Mouse (Mus musculus): Measurements from ENCODE around the gene Tox2.

Tox2 gene

DNA sequence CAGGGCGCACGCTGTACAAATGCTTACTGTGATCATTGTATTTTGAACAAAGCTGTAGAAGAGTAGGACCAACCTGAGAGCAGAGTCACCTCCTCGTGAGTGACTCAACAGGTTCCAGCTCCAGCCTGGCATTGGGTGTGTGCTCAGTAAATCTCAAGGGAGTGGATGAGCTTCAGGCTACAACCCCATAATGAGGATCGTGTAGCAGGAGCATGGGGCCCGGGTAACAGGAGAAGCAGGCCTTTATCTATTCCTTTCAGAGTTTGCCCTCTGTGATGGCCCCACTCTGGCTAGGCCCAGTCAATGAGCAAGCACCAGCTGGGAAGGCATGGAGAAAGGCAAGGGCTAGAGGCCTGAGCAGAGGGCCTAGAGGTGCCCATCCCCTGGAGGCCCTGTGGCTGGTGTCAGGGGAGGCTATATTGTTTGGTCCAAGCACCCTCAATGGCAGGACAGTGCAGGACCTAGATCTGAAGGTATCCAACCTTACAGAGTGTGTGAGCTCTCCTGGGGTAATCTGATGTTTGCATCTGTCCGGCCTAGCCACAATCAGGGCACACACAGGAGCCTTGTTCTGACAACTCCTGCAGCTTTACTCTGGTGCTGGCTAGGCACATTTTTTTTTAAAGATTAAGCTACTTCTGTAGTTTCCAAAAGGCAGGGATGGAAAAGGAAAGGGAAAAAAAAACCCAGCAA is 58.6 kb downstream of the Tox2 start:
- no peak for DNase-seq

DNA sequence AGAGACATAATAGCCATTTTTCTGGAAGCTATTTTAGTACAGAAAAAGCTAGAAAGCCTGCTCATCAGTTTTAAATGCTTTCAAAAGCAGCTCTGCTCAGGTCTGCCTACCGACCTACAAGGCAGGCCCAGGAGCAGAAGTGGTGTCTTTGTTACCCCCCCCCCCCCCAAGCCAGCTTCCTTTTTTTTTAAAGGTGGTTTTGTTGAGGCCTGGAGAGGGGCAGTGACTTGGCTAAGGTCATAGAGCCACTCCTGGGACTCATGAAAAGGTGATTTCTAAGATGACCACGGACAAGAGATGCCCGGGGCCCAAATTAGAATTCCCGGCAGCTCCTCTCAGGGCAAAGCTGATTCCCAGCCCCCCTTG is 59.1 kb downstream of the Tox2 start:
- no peak for DNase-seq

DNA sequence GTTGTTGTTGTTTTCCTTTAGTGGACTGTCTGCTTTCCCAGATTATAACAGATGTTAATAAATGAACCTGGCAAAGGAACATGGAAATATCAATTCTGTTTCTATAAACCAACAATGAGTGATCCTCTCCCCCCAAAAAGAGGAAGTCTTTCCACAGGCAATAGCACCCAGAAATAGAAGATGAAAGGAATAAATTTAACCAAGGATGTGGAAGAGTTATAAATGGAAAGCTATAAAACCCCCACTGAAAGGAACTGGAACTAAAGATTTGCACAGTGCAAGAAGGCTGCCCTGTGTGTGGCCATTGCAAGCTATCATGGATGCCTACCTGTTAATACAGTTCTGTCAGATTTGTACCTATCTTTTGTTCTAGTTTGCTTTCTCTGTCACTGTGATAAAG is 64.2 kb downstream of the Tox2 start:
- no peak for DNase-seq

DNA sequence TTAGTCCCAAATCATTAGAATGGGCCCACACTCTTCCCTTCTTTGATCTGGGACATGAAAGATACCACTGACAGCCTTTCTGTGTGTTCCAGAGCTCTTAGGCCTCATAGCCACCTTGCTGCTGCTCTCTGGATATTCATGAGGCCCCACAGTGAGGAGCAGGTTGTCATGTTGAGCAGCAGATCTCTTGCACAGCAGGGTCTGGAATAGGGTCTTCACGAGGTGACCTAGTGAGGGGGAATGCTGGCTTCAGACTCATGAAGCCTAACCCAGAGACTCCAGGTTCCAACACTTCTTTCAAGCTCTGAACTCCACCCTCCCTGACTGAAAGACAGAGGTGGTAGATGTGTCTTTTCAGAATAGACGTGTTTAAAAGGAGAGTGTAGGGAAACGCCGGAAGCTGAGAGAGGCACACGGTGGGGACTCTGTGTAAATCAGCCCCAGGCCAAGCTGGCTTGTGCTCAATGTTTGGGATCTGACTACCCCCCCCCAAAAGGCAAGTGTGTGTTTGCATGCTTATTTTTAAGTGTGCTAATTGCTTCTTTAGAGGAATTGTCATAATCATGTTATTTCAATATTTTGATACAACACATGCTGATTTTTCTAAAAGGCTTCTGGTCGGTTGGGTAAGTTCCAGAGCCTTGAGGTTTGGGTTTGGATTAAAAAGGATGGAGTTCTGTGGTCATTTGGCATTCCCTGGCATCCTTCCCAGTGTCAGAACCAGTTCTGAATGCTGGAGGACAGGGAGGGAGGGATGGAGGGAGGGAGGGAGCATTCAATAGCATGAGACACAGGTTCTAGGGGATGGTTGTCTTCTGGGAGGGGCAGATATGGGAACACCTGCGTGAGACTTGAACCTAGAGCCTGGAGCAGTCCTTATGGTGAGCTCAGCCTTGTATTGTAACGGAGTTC is 68.9 kb downstream of the Tox2 start:
- DNase-seq, result peak; percentile 64 to 68

DNA sequence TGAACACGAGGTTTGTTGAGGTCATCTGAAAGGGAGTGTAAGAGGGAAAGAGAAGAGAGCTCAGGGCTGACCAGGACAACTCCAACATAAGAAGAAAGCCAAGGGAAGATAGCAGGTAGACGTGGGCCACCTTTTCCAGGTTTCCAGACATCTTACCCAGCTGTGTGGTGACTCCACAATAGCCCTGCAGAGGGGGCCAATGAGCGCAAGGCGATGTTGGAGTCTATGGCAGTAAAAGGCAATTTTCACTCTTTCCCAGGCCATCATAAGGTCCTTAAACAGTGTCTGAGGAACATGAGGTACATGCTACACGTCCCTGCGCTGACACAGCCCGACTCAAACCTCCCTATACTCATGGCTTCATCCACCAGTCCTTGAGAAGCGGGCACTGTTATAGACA is 70.9 kb downstream of the Tox2 start:
- peak in 1 of 2 experiments; percentile 24 for DNase-seq

DNA sequence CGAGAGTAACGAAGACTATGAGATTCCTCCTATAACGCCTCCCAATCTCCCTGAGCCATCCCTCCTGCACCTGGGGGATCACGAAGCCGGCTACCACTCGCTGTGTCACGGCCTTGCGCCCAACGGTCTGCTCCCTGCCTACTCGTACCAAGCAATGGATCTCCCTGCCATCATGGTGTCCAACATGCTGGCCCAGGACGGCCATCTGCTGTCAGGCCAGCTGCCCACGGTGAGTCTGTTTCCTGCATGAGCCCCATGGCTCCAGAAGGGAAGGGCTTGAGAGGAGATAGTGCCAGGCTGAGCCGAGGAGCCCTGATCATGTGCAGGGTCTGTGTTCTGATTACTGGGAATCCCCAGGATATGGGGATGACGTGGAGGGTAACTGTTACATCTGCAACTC is 73.1 kb downstream of the Tox2 start:
- DNase-seq, result peak; percentile 55 to 74

DNA sequence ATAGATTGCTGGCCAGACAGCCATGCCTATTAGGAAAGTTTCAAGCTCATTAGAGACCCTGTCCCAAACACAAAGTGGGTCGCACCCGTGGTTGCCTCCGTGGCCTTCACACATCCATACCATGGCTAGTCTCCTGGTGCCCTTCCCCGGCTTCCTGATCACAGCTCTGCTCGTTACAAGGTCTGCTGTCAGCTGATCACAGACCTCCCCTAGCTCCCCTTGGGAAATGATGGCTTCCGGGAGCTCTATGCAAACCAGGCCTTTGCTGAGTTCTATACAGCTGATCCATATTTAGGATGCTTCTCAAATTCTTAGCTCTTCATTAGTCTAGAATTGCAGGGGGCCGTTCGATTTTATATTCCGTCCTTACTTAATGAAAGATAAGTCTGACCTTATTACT is 75.1 kb downstream of the Tox2 start:
- DNase-seq, result no peak

DNA sequence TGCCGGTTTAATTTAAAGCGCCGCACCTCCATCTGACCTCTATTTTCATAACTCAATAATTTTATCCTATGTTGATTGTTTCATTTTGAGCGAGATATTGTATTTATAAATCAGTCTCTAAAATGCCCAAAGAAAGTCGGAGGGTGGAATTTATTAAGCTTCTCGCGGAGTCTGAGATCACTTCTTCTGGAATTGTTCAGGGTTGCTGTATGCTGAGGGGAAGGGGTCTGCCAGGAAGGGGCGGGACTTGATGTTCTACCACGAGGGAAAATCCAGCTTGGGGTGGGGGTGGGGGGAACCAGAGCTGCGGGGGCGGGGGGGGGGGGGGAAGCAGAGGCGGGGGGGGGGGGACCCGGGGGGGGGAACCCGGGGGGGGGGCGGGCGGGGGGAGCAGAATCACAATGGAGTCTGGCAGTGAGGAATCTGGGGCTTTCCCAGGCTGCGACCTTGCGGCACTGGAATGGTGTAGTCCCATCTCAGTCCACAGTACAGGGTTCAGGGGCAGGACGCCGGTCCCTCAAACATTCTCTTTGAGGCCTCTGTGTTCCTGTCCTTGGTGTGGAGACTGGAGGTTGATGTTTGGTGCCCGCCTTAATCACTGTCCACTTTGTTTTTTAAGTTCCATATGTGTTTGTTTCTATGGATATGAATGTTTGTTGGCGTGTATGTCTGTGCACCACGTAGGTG is 77.9 kb downstream of the Tox2 start:
- DNase-seq, result no peak

DNA sequence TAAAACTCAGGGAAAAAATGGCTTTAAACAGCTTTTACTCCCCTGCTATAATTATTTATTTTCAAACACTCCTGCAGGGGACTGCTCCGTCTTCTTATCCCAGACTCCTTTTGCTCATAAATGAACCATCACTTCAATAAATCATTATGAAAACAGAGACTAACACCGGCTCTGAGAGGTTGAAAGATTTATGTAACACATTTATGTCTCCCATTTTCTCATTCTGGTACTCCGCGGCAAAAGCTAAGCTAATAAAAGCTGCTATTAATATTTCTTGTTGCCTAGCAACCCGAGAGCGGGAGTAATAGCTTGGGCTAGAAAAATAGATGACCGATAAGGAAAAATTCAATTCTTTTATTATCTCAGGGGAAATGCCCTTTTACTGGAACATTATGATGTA is 81.9 kb downstream of the Tox2 start:
- DNase-seq, result no peak

DNA sequence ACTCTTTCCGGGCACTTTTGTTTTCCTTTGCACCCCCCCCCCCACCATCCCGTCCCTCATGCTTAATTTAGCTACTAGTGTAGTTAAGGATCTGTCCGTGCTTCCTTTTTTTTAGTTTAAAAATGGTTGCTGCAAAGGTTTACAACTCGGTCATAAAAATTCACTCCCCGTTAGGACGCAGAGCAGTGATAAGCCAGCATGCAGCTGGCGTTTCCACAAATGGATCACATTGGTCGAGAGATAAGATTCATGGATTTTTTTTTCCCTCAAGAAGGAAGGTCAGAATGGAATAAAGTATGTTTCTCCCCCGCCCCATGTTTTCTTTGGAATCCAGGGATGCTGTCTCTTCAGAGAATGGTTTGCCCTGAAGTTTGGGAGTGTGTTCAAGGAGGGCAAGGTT is 82.4 kb downstream of the Tox2 start:
- no peak for DNase-seq

DNA sequence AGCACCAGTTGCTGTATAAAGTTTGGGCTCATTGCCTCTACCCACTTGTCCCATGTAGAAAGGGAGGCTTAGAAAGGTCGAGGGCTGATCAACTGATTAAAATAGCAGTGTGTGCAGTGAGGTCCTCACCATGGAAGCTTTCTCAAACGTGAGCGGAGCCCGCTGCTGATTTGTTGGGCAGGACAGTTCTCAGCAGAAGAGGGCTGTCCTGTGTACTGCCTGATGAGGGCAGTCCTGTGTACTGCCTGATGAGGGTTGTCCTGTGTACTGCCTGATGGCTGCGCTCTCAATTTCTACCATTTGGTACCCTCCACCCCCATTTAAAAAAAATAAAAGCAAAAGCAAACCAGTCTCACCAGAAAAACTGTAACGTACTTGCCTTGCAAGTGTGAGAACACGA is 82.8 kb downstream of the Tox2 start:
- no peak for DNase-seq

DNA sequence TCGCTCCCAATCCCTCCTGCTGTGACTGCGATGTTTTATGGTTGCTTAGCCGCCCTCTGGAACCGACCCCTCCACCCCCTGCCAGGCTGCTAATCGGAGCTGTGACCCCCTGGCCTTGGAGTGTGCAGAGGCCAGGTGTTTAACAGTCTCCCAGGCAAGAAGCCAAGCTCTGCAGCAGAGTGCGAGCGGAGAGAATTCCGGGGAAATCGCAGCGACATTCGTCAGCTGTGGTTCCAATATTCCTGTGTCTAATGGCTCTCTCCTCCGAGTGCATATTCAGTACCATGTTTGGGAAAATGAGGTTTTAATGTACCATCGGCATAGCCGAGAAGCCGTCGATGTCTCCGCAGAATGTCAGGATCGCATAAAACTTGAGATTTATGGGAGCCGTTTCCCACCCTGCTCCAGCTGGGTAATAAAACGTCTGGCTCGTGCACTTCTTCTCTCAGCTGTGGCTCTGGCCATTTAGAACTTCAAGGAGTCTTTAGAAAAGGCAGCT is 86.0 kb downstream of the Tox2 start:
- peak; percentile 43 to 49 for DNase-seq

DNA sequence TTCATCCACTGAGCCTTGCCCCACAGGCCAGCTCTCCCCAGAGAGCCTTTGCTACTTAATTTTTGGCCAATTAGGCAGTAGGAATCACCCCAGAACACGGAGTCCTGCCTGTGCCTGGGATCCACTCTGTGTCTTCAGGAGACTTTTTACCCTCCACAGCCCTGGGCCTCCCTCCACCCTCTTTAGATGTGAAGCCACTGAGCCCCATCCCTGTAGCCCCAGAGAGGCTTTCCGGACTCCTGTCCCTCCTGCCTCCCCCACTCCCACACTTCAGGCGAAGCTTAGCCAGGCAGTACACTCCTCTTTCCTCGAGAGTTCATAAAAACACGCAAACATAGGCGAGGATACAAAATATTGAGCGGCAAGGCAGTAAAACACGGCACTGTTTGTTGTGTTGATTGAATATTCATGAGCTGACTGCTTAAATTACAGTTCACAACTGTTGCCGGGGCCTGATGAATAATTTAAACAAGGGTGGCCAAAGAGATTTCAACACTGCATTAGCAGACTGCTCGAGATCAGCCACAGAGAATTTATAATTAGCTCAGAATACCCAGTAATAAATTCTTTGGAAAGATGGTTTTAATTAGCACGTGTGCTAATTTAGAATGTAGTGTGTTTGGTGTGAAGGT is 94.2 kb downstream of the Tox2 start:
- no peak for DNase-seq

DNA sequence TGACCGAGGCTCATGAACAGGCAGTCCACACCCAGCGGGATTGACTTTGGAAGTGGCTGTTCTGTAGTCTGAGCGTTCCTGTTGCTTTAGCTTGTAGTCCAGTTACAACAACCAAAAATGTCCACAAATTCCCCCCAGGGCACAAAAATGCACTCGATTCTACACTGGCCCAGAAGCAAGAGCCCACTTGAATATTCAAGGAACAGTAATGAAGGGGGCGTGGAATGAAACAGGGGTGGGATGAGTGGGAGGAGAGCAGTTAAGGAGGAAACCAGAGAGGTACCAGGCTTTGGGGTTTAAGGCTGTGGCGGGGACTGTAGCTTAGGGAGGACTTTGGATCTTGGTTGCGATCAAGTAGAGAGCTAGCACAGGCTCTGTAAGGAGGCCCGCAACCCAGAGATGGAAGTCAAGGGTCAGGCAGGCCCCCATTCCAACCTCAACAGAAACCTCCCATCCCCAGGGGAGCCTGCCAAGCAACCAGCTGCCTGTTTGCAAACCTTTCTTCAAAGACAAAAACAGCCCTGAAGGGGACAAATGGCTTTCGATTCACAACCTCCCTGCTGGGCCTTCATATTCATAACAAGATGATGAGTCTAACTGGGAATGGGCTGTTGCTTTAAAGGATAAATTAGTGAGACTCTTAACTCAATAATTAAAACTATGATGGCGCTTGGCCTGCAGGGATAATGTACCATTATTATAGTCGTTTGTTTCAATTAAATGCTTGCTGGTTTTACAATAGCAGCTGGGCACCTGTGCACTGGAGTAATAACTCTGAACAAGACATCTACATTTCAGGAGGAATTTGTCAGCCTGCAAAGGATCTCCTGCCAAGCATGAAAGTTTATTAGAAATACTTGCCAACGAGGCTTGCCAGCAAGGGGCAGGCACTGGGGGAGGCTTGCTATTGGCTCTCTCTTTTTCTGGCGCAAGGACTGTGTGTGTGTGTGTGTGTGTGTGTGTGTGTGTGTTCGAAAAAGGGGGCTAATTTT is 97.4 kb downstream of the Tox2 start:
- peak; percentile 59 to 65 for DNase-seq

DNA sequence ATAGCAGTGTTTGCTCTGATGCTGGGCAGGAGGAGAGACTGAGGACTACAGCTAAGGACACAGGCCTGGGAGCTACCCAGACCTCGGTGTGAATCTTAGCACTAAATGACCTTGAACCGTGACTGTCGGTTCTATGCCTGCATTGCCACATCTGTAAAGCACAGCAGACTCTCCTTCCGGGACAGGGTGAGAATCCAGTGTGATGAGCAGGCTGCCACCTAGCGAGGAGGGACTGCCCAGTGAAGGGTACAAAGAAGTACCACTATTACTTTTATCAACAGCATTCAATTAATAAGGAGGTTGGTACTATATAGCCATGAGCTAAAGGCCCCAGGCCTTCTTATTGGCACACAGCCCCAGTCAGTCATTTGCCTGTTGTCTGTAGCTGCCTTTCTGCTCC is 98.7 kb downstream of the Tox2 start:
- no peak for DNase-seq

DNA sequence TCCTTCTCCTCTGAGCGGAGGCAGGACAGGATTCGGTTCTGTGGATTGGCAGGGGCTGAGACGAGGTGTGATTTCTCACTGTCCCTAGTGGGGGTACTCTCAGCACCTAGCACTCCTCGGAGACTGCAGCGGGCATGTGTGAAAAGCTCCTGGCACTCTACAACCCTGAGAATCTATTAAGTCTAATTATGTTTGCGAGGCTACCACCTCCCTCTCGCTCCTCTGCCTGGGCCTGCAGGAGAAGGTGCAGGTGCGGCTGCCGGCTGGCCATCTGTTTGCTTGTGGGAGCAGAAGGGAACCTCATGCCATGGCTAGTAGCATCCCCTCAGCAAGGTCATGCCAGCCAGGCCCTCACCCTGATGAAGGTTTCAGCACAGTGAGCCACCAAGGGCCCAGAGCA is 100.1 kb downstream of the Tox2 start:
- DNase-seq, result peak; percentile 70 to 74

DNA sequence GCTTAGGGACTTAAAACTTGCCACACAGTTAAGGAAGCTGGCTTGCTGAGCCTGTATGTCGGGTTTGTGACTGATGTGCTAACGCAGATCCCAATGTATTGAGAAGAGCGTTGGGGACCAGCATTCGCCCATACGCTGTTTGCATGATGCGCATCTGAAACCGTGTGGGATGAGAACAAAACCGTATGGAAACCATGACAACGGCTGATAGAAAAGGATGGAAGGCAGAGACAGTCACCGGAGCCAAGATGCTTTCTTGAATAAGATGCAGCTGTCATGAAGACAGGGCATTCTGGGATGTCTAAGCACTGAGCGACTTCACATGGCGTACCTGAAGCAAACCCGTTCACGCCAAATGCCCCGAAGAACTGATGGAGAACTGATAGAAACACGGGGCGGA is 106.5 kb downstream of the Tox2 start:
- no peak for DNase-seq

DNA sequence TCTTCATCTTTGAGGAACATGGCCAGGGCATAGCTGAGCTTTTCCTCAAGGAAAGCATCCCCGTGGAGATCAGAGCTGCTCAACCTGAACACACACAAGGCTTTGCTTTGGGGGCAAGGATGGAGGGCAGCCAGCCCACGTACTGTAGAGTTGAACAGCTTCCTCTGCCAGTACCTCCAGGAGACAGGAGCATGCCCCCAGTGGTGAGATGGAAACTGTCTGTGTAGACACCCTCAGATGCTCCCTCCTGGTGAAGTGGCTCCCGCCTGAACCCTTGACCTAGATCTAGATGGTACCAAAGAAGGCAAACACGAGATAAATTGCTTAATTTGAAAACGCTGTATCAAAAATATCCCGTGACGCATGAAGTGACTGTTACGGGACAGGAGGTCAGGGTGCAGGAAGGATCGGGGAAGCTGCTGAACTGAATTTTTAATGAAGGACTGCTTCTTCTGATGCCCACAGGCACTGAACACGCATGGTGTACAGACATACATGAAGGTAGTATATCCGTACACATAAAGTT is 107.3 kb downstream of the Tox2 start:
- DNase-seq, result peak in 1 of 2 experiments; percentile 27

DNA sequence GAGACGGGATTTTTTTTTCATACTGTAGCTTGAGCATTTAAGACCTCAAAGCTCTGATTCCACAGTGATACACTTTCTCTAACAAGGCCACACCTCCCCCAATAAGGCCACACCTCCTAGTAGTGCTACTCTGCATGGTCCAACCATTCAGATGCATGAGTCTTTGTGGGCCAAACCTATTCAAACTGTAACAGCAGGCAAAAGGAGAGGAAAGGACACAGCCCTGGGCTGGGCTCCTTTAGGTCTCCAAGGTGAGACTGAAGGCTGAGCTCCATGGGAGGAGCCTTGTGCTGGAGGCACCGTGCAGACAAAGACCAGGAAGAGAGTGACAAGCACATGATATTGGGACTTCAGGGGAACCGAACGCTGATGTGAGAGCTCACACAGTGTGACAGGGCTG is 114.4 kb downstream of the Tox2 start:
- no peak for DNase-seq

DNA sequence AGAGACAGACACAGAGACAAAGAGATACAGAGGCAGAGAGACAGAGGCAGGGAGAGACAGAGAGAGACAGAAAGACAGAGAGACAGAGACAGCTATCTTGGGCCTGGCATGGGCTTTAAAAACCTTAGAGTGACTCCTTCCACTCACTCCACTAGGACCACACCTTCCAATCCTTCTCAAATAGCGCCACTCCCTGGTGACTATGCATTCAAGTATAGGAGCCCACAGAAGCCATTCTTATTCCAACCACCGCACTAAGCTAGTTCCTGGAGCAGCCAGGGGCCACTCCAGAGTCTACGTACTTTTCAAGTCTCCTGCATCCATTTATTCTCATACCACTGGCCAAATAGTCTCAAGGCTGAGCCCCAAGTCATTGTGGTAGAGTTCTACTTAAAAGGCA is 115.9 kb downstream of the Tox2 start:
- peak in 1 of 2 experiments; percentile 40 for DNase-seq

DNA sequence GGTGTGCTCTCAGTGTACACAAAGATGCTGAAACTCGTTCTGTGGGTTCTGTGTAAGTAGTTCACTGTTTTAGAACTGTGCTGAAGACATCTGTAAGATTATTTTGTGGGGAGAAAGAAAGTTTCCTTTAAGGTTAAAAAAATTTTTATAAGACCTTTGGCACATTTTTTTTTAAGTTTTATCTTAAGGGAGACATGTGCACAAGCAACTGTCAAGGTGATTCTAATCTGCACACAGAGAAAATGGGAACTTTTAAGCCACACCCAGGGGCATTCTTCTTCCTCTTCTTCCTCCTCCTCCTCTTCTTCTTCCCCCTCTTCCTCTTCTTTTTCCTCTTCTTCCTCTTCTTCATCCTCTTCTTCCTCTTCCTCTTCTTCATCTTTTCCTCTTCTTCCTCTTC is 120.2 kb downstream of the Tox2 start:
- DNase-seq, result no peak

DNA sequence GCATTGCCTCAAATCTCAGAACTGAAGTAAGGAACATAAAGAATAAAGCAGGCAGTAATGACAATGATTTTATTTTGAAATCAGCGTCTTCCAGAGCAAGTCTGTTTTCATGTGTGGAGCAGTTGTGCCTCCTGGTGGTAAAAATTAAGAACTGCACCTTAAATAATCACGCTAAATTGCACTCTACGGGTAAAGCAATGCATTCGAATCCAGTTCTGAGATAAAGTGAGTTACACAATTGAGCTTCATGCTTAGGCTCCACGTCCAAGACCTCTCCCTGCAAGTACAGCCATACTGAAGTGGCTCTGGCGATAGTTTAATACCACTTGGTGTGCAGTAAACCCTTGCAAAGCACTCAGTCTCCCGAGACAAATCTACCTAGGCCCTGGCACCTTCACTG is 127.8 kb downstream of the Tox2 start:
- peak; percentile 51 to 74 for DNase-seq
